Mouse (Mus musculus) bone marrow macrophage, adult 2 months (primary cell): ENCODE results near the gene Uvrag.

Experiments used
- CTCF ChIP-seq: IDR thresholded peaks from 2 replicates; pipeline ENCODE4 v1.5.1; 2012; ENCODE audit warnings: low read depth, mild to moderate bottlenecking, low read length, moderate library complexity
- POLR2A ChIP-seq: IDR thresholded peaks from 2 replicates; pipeline ENCODE4 v1.6.1; 2012; ENCODE audit warnings: mild to moderate bottlenecking, low read depth, low read length, borderline replicate concordance

- TF ChIP-seq CTCF, result no peak
- no peak for TF ChIP-seq POLR2A
These were observed 20.6 kb upstream of the Uvrag start for GRCm38 (mm10) chr7:99161529-99161928.
